Mouse (Mus musculus) bone marrow, adult 2 months (tissue): ENCODE measurements around the gene Diras1.

ENCODE experiments used
- CTCF ChIP-seq: fragments of 200-500 bp; IDR thresholded peaks from 2 replicates; pipeline ENCODE4 v1.5.1; 2011; ENCODE audit warnings: low read length, control low read depth; ENCODE audit not compliant: control insufficient read depth, insufficient read depth
- POLR2A ChIP-seq: fragments of 200-500 bp; IDR thresholded peaks from 2 replicates; pipeline ENCODE4 v1.6.1; 2011; ENCODE audit warnings: low read depth, mild to moderate bottlenecking, control low read depth, low read length, borderline replicate concordance; ENCODE audit not compliant: control insufficient read depth

- TF ChIP-seq POLR2A (no peak), CTCF (no peak)
These were observed 19.3 kb downstream of the Diras1 start for GRCm38 (mm10) chr10:81006005-81006677.
